Mouse (Mus musculus) spleen, embryonic (tissue): ENCODE measurements around the gene Gramd1b.

Experiments used
- CTCF ChIA-PET: fragments of 350-600 bp; sonication (Branson Sonifier 250); formaldehyde crosslinking; loops from one replicate; lab custom pipeline; 2022; lab: Charles Lee

Gene Gramd1b

GRCm38 (mm10) chr9:40426282-40426964 lies 104.8 kb downstream of the Gramd1b start:
- CTCF ChIA-PET: interaction anchor here (0.6 kb wide), 1 partner anchor 374 kb away, joined by 6 read pairs; the partner anchor contains the start of gene Hspa8

DNA sequence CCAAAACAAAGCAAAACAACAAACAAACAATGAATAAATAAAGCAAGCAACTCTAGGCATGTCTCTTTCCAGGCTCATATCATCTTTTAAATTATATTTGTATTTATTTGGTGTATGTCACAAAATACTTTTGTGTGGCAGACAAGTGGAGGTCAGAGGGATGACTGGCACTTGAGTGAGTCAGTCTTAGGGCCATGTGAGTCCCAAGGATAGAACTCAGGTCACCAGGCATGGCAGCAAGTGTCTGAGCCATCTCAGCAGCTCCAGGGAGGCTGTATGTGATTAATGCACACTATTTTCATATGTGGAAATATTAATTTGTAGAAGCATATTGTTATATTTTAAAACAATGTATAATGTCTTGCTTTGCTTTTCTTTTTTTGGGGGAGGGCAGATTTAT lies 106.3 kb downstream of the Gramd1b start:
- CTCF ChIA-PET: interaction anchor here (0.6 to 0.7 kb wide), 2 partner anchors 11 to 88 kb away, joined by 3 read pairs; no protein-coding TSS in a partner anchor

DNA sequence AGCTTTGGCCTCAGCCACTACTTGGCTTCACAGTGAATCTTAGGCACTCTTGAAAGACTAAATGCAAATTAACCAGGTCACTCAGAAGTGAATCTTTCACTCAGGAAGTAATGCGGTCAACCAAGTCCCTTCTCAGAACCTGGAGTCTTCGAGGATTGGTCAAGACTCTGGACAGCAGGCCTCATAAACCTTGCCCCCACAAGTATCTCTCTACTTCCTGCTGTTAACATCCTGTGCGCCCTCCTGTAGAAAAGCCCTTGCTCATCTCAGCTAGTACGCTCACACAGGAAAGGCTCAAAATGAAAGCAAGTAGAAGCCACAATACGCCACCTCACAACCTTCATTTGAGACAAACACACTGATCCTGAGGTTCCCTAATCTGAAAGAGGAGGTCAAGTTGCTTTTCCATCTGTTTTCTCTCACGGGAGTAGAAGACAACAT lies 107.7 kb downstream of the Gramd1b start:
- CTCF ChIA-PET: no interaction called here

DNA sequence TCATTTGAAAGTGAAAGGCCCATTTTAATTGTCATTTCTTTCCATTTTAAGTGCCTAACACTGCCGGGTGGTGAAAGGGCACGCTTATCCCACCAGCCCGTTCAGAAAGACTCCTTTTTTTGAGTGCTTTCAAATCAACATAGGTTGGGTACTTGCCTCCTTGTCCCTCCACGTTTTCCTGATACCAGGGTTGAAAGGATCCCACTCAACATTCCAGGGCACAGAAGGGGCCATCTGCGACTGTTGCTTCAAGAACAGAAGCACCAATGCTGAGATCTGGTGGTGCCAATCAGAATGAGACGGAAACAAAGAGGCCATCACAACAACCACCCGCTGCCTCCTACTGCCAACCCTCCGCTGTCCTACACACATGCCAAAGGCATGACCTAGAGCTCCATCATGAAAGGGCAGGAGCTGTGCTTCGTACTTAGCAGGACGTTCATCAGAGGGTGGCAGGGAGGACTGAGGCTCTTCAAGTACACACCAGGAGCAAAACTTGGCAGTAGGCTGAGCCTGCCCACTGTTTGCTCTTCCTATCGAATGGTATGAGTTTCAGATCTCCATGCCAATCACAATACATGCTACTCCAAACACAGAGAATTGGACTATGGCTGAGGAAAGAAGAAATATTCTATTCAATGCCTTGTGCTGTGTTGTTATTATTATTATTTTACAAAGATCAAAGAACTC lies 108.7 kb downstream of the Gramd1b start:
- CTCF ChIA-PET: no interaction called here

GRCm38 (mm10) chr9:40420652-40421335 lies 110.4 kb downstream of the Gramd1b start:
- CTCF ChIA-PET: no interaction called here

DNA sequence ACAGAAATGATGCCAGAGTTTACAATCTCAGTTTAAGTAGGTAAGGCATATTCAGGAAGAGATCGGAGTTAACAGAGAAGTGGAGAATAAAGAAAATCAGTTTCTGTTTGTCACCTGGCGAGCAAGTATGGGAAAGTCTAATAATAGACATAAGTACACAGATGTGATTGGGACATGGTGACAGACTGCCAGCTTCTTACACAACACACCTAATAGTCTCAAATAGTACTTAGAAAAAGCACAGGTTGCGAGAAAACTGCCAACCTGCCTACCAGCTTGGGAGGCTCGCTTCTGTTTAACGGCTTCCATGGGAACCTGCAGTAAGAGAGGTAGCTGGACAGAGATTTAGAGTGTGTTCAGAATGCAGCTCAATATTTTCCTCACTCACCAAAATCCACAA lies 112.4 kb downstream of the Gramd1b start:
- CTCF ChIA-PET: interaction anchor here (0.6 kb wide), 1 partner anchor 142 kb away, joined by 3 read pairs; no protein-coding TSS in a partner anchor

DNA sequence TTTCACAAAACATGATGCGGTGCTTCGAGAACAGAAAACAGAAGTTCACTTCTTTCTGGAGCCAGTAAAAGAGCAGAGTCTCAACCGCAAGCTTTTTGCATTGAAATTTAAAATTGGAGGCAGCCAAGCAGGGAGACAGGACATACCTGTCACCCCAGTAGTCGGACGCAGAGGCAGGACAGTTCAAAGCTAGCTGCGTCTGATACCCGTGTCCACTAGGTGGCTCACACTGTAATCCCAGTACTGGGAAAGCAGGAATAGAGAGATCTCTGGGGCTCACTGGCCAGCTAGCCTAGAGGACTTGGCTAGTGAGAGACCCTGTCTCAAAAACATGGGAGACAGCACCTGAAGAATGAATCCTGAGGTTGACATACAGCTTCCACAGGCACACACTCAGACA lies 115.0 kb downstream of the Gramd1b start:
- CTCF ChIA-PET: interaction anchor here (0.6 to 0.7 kb wide), 2 partner anchors 35 to 65 kb away, joined by 3 read pairs; no protein-coding TSS in a partner anchor

DNA sequence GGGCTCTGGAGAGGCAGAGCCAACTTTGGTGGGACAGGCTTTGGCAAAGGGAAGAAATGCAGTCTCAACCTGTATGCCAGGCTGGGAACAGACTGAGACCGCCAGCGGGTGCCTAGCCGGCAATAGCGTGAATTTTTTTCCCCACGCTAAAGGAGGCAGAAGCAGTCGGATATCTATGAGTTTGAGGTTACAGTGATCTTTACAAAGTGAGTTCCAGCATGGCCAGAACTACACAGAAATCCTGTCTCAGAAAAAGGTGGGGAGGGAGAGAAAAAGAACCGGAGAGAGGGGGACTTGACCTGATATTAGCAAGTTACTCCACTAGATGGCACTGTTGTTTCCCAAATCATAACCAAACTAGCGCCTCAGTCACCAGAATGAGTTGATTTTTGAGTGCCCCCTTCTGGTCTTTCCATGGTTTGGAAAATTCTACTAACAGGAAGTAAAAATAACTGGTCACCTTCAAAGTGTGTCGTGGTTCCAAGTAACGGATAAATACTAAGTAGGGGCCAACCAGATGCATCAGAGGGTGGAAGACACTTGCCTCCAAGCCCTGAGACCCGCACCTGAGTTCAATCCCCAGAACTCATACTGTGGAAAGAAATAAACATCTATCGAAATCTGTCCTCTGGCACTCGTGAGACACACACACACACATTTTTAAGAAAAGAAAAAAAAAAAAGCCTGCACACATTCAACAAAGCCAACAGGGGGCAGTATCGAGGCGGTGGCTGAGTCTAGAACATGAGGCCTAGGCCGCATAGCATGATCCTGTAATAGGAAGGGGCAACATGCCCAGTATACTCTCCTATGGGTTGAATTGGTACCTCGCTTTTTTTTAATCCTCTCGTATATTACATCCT lies 116.0 kb downstream of the Gramd1b start:
- CTCF ChIA-PET: interaction anchor here (0.6 to 1.9 kb wide), 2 partner anchors 64 to 239 kb away, joined by 3 to 10 read pairs; no protein-coding TSS in a partner anchor

DNA sequence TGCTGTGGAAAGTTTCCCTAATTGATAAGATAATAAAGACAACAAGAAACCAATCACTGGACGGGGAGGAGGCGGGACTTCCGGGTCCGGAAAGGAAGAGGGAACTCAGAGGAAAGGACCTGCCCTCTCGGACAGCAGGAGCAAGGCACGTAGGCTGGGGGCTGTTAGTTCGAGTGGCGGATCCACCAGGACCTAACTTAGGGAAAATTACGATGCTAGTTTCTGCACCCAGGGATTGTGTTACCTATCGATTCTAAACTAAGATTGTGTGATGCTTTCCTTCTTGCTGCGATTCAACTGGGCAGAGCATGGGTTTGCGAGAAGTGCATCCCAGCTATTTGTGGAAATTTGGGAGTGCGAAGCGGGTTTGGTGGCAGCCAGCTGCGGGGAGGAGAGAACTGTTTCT lies 116.7 kb downstream of the Gramd1b start:
- CTCF ChIA-PET: interaction anchor here (0.6 to 1.9 kb wide), 2 partner anchors 65 to 239 kb away, joined by 3 to 10 read pairs; no protein-coding TSS in a partner anchor

DNA sequence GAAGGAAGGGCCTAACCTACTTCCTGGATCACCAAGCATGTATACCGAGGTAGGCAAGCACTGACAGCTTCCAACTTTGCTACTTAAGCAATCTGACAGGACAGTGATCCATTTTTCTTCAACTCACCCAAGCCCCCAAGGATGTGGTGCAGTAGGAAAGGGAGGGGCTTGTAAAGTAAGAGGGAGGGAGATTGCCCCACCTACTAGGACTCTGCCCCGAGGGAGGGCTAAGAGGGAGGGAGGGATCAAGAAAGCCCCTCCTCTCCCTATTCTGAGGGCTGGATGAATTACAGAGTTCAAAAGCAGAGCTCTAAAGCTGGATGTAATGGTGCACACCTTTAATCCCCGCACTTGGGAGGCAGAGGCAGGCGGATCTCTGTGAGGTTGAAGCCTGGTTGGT lies 117.6 kb downstream of the Gramd1b start:
- CTCF ChIA-PET: interaction anchor here (1.1 to 1.9 kb wide), 2 partner anchors 12 to 66 kb away, joined by 3 to 10 read pairs; no protein-coding TSS in a partner anchor

- CTCF ChIA-PET: interaction anchor here (0.7 to 1.9 kb wide), 2 partner anchors 67 to 131 kb away, joined by 3 to 10 read pairs; no protein-coding TSS in a partner anchor
Measured at GRCm38 (mm10) chr9:40412931-40413330, 118.3 kb downstream of the Gramd1b start.

GRCm38 (mm10) chr9:40412246-40412645 lies 118.9 kb downstream of the Gramd1b start:
- CTCF ChIA-PET: no interaction called here

GRCm38 (mm10) chr9:40410895-40411294 lies 120.3 kb downstream of the Gramd1b start:
- CTCF ChIA-PET: interaction anchor here (0.6 kb wide), 1 partner anchor 333 kb away, joined by 3 read pairs; no protein-coding TSS in a partner anchor

GRCm38 (mm10) chr9:40409071-40409470 lies 122.1 kb downstream of the Gramd1b start:
- CTCF ChIA-PET: interaction anchor here (0.7 kb wide), 1 partner anchor 10 kb away, joined by 3 read pairs; no protein-coding TSS in a partner anchor

- CTCF ChIA-PET: interaction anchor here (0.7 kb wide), 1 partner anchor 9 kb away, joined by 3 read pairs; no protein-coding TSS in a partner anchor
Measured at GRCm38 (mm10) chr9:40408415-40408814, 122.8 kb downstream of the Gramd1b start.

GRCm38 (mm10) chr9:40407876-40408275 lies 123.3 kb downstream of the Gramd1b start:
- CTCF ChIA-PET: no interaction called here

DNA sequence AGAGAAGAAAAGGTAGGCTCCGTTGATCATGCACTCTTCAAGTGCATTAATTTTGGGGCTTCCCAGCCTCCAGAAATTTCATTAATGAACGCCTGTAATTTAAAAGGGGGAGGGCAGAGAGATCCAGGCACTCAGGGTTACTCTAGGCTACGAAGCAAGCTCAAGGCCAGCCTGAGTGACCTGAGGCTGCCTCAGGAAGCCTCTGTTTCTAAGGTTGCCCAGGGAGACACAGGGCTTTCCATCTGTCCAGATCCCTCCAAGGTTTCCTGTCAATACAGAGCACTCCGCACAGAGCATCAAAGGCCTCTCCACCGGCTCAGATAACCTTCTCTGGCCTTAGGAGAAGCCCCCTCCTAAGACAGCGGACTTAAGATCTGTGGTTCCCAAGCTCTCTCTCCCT lies 125.4 kb downstream of the Gramd1b start:
- CTCF ChIA-PET: no interaction called here

DNA sequence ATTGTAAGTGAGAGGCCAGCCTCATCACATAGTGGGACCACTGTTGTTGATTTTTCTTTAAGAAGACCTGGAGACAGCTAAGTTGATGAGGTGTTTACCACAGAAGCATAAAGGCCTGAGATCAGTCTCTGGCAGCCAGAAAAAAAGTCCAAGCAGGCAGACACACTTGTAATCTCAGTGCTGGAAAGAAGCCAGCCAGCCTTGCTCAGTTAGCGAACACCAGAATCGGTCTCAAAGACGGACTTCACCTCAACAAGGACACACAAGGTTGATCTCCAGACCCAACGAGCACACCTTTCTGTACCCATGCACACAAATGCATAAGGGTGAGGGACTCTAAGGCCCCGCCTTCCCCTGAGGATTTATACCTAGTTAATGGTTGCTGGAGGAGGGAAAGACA lies 125.9 kb downstream of the Gramd1b start:
- CTCF ChIA-PET: no interaction called here

DNA sequence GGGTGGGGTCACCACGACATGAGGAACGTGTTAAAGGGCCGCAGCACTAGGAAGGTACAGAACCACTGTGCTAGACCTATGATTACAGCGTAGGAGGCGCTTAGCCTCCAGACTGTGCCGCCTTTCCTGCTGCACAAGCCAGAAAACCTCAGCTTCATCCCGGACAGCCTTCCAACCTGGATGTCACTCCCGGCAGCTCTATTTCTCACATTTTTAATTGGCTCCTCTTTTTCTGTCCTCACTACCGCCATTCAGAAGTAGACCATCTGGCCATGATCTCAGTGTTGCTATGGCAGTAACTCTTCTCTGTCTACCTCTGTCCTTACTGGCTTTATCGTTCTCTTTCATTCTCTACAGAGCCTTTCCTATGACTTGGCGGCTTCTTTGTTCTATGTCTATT lies 126.5 kb downstream of the Gramd1b start:
- CTCF ChIA-PET: no interaction called here

GRCm38 (mm10) chr9:40403750-40404149 lies 127.4 kb downstream of the Gramd1b start:
- CTCF ChIA-PET: interaction anchor here (0.7 kb wide), 1 partner anchor 56 kb away, joined by 5 read pairs; no protein-coding TSS in a partner anchor
